Mouse (Mus musculus): ENCODE results near the gene Treml2.

DNA sequence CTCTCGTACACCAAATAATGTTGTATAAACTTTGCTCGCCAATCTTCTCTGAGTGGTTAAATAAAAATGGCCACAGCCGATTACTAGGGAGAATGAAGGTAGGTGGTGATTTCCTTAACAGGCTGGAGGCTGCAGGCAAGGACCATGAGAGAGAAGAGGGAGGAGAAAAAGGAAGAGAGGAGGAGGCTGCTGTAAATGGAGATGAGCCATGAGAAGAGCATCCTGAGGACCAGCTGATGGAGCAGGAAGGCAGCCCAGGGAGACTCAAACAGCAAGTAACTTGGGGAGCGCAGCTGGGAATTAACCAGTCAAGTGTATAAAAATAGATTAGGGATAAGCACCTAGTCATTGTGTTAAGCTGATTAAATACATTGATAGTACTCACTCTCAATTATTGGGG lies 34.9 kb downstream of the Treml2 start:
- TF ChIP-seq CTCF (IDR thresholded peaks at IDR 0.05; ENCODE audit: borderline replicate concordance, insufficient read depth, low read depth, low read length) (no peak), POLR2A (IDR thresholded peaks at IDR 0.05; ENCODE audit: borderline replicate concordance, insufficient read depth, low read length) (no peak)
